Mouse (Mus musculus): Measurements from ENCODE around the gene Rhbg.
"Not testable (repeated sequence)": the region's sequence is repeated elsewhere in the genome, so short reads cannot be mapped to it uniquely, and the experiment has no call there.

The Rhbg gene

GRCm38 (mm10) chr3:88254268-88254926 lies at the start of gene Rhbg:
Gene Rhbg (minus strand): TSS chr3:88254709.
- no peak for DNase-seq (ENCODE audit: low spot score in 2 of 2)

GRCm38 (mm10) chr3:88299172-88299571 lies 44.7 kb upstream of the Rhbg start:
- no peak for DNase-seq (ENCODE audit: low spot score in 2 of 2)

GRCm38 (mm10) chr3:88297321-88297851 lies 42.9 kb upstream of the Rhbg start:
- no peak for DNase-seq (ENCODE audit: low spot score in 2 of 2)

GRCm38 (mm10) chr3:88296561-88297318 lies 42.2 kb upstream of the Rhbg start, which contains the start of the genes Tsacc and Cct3:
Gene Tsacc (minus strand): TSS chr3:88296999.
Gene Cct3 (plus strand): TSS chr3:88297116.
- peak; percentile 95 to 97 for DNase-seq (ENCODE audit: low spot score in 2 of 2)

- peak in 1 of 2 experiments; percentile 15 for DNase-seq (ENCODE audit: low spot score in 2 of 2)
Observed at GRCm38 (mm10) chr3:88296110-88296560, 41.6 kb upstream of the Rhbg start.

- DNase-seq (ENCODE audit: low spot score in 2 of 2) = not testable (repeated sequence)
Observed at GRCm38 (mm10) chr3:88295272-88295671, 40.8 kb upstream of the Rhbg start.

- no peak for DNase-seq (ENCODE audit: low spot score in 2 of 2)
Observed at GRCm38 (mm10) chr3:88291970-88292369, 37.5 kb upstream of the Rhbg start.

- DNase-seq (ENCODE audit: low spot score in 2 of 2) = not testable (repeated sequence)
Observed at GRCm38 (mm10) chr3:88288133-88288713, 33.7 kb upstream of the Rhbg start.

- DNase-seq (ENCODE audit: low spot score in 2 of 2) = no peak
Observed at GRCm38 (mm10) chr3:88287110-88287509, 32.6 kb upstream of the Rhbg start, which contains the start of gene Gm38392. Gene Gm38392 (minus strand): TSS chr3:88287210.

GRCm38 (mm10) chr3:88285565-88285895 lies 31.0 kb upstream of the Rhbg start:
- DNase-seq (ENCODE audit: low spot score in 2 of 2) = not testable (repeated sequence)

- not testable (repeated sequence) for DNase-seq (ENCODE audit: low spot score in 2 of 2)
Observed at GRCm38 (mm10) chr3:88284815-88285564, 30.5 kb upstream of the Rhbg start.

- not testable (repeated sequence) for DNase-seq (ENCODE audit: low spot score in 2 of 2)
Observed at GRCm38 (mm10) chr3:88281141-88281916, 26.8 kb upstream of the Rhbg start.

GRCm38 (mm10) chr3:88280035-88280434 lies 25.5 kb upstream of the Rhbg start:
- DNase-seq (ENCODE audit: low spot score in 2 of 2) = no peak

- DNase-seq (ENCODE audit: low spot score in 2 of 2) = no peak
Observed at GRCm38 (mm10) chr3:88276529-88277143, 22.1 kb upstream of the Rhbg start.

- DNase-seq (ENCODE audit: low spot score in 2 of 2) = no peak
Observed at GRCm38 (mm10) chr3:88276121-88276520, 21.6 kb upstream of the Rhbg start.

- DNase-seq (ENCODE audit: low spot score in 2 of 2) = no peak
Observed at GRCm38 (mm10) chr3:88274002-88274401, 19.5 kb upstream of the Rhbg start.

- DNase-seq (ENCODE audit: low spot score in 2 of 2) = no peak
Observed at GRCm38 (mm10) chr3:88271859-88272258, 17.4 kb upstream of the Rhbg start.

- DNase-seq (ENCODE audit: low spot score in 2 of 2) = not testable (repeated sequence)
Observed at GRCm38 (mm10) chr3:88271298-88271697, 16.8 kb upstream of the Rhbg start.

GRCm38 (mm10) chr3:88268991-88269390 lies 14.5 kb upstream of the Rhbg start:
- no peak for DNase-seq (ENCODE audit: low spot score in 2 of 2)

GRCm38 (mm10) chr3:88268014-88268413 lies 13.5 kb upstream of the Rhbg start:
- DNase-seq (ENCODE audit: low spot score in 2 of 2) = not testable (repeated sequence)
